Mouse (Mus musculus) intestine, postnatal 0 days (tissue): ENCODE data around the gene Fez2. TPM values are rescaled to one million over a fixed set of nuclear protein-coding genes. Genes with fewer than 3 reads are reported as not detected.

Experiments
- ATAC-seq: fragments of 200-750 bp; cut with Nextera tagmentation; 2 replicates; pipeline ENCODE4 v1.8.0; 2017; ENCODE audit warnings: mild to moderate bottlenecking, moderate TSS enrichment, moderate library complexity
- H3K27ac ChIP-seq: fragments of 300-500 bp; sonication (generic); 2 replicates; pipeline ENCODE4 v1.5.1; 2014; ENCODE audit warnings: mild to moderate bottlenecking, low read depth, low read length, moderate library complexity
- H3K27me3 ChIP-seq: fragments of 300-500 bp; sonication (generic); replicated peaks from 2 replicates; pipeline ENCODE4 v1.6.1; 2014; ENCODE audit warnings: low read length, mixed read lengths; ENCODE audit not compliant: control insufficient read depth, insufficient read depth
- H3K36me3 ChIP-seq: fragments of 300-500 bp; sonication (generic); 2 replicates; pipeline ENCODE4 v1.6.1; 2014; ENCODE audit warnings: mild to moderate bottlenecking, moderate library complexity; ENCODE audit not compliant: control insufficient read depth, insufficient read depth
- H3K4me1 ChIP-seq: fragments of 300-500 bp; sonication (generic); replicated peaks from 2 replicates; pipeline ENCODE4 v1.6.1; 2014; ENCODE audit warnings: antibody characterized with exemption, low read length, mixed read lengths; ENCODE audit not compliant: control insufficient read depth, insufficient read depth
- H3K4me2 ChIP-seq: fragments of 300-500 bp; sonication (generic); replicated peaks from 2 replicates; pipeline ENCODE4 v1.6.1; 2014; ENCODE audit warnings: low read depth, mild to moderate bottlenecking, moderate library complexity
- H3K4me3 ChIP-seq: fragments of 300-500 bp; sonication (generic); 2 replicates; pipeline ENCODE4 v1.5.1; 2014; ENCODE audit warnings: low read depth, low read length
- H3K9ac ChIP-seq: fragments of 300-500 bp; sonication (generic); 2 replicates; pipeline ENCODE4 v1.6.1; 2014; ENCODE audit warnings: mild to moderate bottlenecking, low read depth, low read length
- H3K9me3 ChIP-seq: fragments of 300-500 bp; sonication (generic); 2 replicates; pipeline ENCODE4 v1.6.1; 2016; ENCODE audit warnings: mixed run types; ENCODE audit not compliant: control insufficient read depth
- CTCF ChIP-seq: sonication (generic); IDR thresholded peaks from 2 replicates; pipeline ENCODE4 v1.5.1; 2016; ENCODE audit warnings: low read depth, mild to moderate bottlenecking, control low read depth, antibody characterized with exemption, moderate library complexity
- WGBS: fragments of 180-500 bp; shearing (Covaris S2); extraction: QIAGEN DNeasy Blood & Tissue Kit; methylation state at CpG from one replicate; pipeline ENCODE4 v1.1.7; 2014; 5-methylcytosine and 5-hydroxymethylcytosine counted together
- polyA plus RNA-seq: library from polyadenylated mRNA; unstranded; fragments of >200 nt; fragmentation: Nextera tagmentation; extraction: Ambion mirVana; gene quantifications from 2 replicates; pipeline ENCODE4 v1.2.1, GENCODE M21; 2015

Gene Fez2
- polyA plus RNA-seq, 1 experiment from 2014 or later: 59.4 TPM

GRCm38 (mm10) chr17:78335250-78335649 lies 82.7 kb downstream of the Fez2 start:
- H3K27me3 ChIP-seq: no peaks in the 10 kb centered on the region
- H3K4me3 ChIP-seq: no peak overlapping the region
- no peak for ATAC-seq
- no peaks in the 10 kb centered on the region for H3K4me1 ChIP-seq
- H3K27ac ChIP-seq: no peak overlapping the region
- no peak for TF ChIP-seq CTCF
- 0 out of 2 replicates have a peak, but pooled peaks cover 4% of the 10 kb centered on the region for H3K36me3 ChIP-seq
- H3K4me2 ChIP-seq: no peak overlapping the region
- no peaks in the 10 kb centered on the region for H3K9me3 ChIP-seq
- no peak overlapping the region for H3K9ac ChIP-seq
- 93% methylated on average over 8 of the region's 8 CpGs for WGBS

- no peak for TF ChIP-seq CTCF
- no peak for ATAC-seq
- Histone ChIP-seq H3K9ac (no peak overlapping the region), H3K4me3 (no peak overlapping the region), H3K4me2 (no peak overlapping the region), H3K27ac (no peak overlapping the region), H3K36me3 (0 out of 2 replicates have a peak, but pooled peaks cover 4% of the 10 kb centered on the region), H3K4me1 (0 out of 2 replicates have a peak, but pooled peaks cover under 1% of the 10 kb centered on the region), H3K27me3 (no peaks in the 10 kb centered on the region), H3K9me3 (no peaks in the 10 kb centered on the region)
- WGBS: 89% methylated on average over 10 of the region's 10 CpGs
Observed at GRCm38 (mm10) chr17:78333275-78333674, 84.7 kb downstream of the Fez2 start.

DNA sequence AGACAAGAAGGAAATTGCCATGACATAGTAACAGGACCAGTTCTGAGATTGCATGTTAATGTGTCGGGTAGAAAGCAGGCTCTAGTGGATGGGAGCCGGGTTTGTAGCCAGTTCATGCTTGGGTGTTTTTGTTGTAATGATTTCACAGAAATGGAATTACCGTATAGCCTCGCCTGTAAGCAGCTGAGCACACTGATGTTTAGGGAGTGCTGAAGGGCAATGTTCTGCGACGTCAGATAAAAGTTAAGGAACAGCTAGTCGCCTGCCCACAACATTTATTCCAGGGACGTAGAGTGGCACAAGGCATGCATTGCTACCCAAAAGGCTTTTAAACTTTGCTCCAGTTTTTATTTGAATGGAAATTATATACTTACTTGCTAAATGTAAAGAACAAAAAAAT lies 86.5 kb downstream of the Fez2 start:
- Histone ChIP-seq H3K36me3 (0 out of 2 replicates have a peak, but pooled peaks cover 4% of the 10 kb centered on the region), H3K27me3 (no peaks in the 10 kb centered on the region), H3K27ac (no peak overlapping the region), H3K4me1 (0 out of 2 replicates have a peak, but pooled peaks cover 5% of the 10 kb centered on the region), H3K9me3 (no peaks in the 10 kb centered on the region), H3K4me2 (no peak overlapping the region), H3K9ac (no peak overlapping the region), H3K4me3 (no peak overlapping the region)
- ATAC-seq: no peak
- TF ChIP-seq CTCF: no peak
- WGBS: 65% methylated on average over 8 of the region's 8 CpGs

- H3K27me3 ChIP-seq: no peaks in the 10 kb centered on the region
- no peaks in the 10 kb centered on the region for H3K9me3 ChIP-seq
- no peak overlapping the region for H3K27ac ChIP-seq
- ATAC-seq: no peak
- WGBS: 25% methylated on average over 3 of the region's 3 CpGs
- H3K4me1 ChIP-seq: 0 out of 2 replicates have a peak, but pooled peaks cover 5% of the 10 kb centered on the region
- no peak for TF ChIP-seq CTCF
- no peak overlapping the region for H3K4me3 ChIP-seq
- 0 out of 2 replicates have a peak, but pooled peaks cover 4% of the 10 kb centered on the region for H3K36me3 ChIP-seq
- H3K4me2 ChIP-seq: no peak overlapping the region
- no peak overlapping the region for H3K9ac ChIP-seq
Observed at GRCm38 (mm10) chr17:78328287-78328686, 89.7 kb downstream of the Fez2 start.

DNA sequence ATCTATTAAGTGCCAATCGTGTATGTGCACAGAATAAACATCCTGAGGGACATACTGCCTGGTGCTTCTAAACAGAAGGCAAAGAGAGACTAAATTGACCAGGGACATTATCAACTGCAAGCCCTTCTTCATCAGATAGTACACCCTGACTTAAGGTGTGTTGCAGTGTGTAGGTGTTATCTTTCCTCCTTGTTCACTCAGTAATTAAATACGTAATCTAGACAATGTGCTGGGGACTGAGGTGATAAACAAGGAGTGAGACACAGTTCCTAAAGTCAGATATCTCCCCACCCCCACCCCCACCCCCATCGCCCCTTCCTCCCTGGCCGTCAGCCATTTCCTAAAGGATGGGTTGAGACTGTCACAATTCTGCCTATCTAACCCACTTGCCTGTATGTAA lies 90.8 kb downstream of the Fez2 start:
- no peak for ATAC-seq
- Histone ChIP-seq H3K4me2 (no peak overlapping the region), H3K27me3 (no peaks in the 10 kb centered on the region), H3K9me3 (no peaks in the 10 kb centered on the region), H3K36me3 (0 out of 2 replicates have a peak, but pooled peaks cover 4% of the 10 kb centered on the region), H3K4me1 (0 out of 2 replicates have a peak, but pooled peaks cover 5% of the 10 kb centered on the region), H3K27ac (no peak overlapping the region), H3K4me3 (no peak overlapping the region), H3K9ac (no peak overlapping the region)
- 50% methylated on average over 4 of the region's 4 CpGs for WGBS
- no peak for TF ChIP-seq CTCF

DNA sequence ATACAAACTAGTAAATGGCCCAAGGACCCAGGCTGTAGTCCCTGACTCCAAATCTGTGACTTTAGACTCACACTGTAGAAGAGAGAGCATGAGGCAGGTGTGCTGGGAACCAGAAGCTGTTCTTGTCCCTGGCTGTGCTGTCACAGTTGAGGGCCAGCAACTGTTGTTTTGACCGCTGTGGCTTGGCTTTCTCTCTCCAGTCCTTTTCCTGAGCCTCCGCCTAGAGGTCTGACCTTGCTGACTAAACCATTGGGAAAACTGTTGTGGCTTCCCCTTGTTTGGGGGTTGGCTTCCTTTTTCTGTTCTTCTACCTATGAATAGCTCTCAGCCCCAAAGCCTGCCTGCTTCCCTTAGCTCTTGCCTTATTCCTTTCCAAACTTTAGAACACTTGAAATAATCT lies 91.6 kb downstream of the Fez2 start:
- H3K4me1 ChIP-seq: 0 out of 2 replicates have a peak, but pooled peaks cover 5% of the 10 kb centered on the region
- no peak overlapping the region for H3K27ac ChIP-seq
- H3K4me2 ChIP-seq: no peak overlapping the region
- H3K4me3 ChIP-seq: no peak overlapping the region
- no peak for TF ChIP-seq CTCF
- ATAC-seq: no peak
- no peaks in the 10 kb centered on the region for H3K27me3 ChIP-seq
- no peak overlapping the region for H3K9ac ChIP-seq
- no peaks in the 10 kb centered on the region for H3K9me3 ChIP-seq
- 0 out of 2 replicates have a peak, but pooled peaks cover 4% of the 10 kb centered on the region for H3K36me3 ChIP-seq
- WGBS: 81% methylated on average over 2 of the region's 2 CpGs
